Mouse (Mus musculus) kidney, adult 9 months (tissue): ENCODE results near the gene Arhgap9.

Experiments used
- DNase-seq: peaks from one replicate; pipeline ENCODE4 v3.0.0; 2022

Gene Arhgap9

GRCm38 (mm10) chr10:127324495-127324894 is 2.7 kb downstream of the Arhgap9 start:
- DNase-seq, result peak; percentile 68

- DNase-seq, result no peak
These were observed 3.8 kb downstream of the Arhgap9 start for GRCm38 (mm10) chr10:127325454-127326016.

GRCm38 (mm10) chr10:127326017-127326801 is 4.4 kb downstream of the Arhgap9 start:
- DNase-seq, result no peak

GRCm38 (mm10) chr10:127326828-127327227 is 5.1 kb downstream of the Arhgap9 start:
- no peak for DNase-seq

- no peak for DNase-seq
These were observed 5.8 kb downstream of the Arhgap9 start for GRCm38 (mm10) chr10:127327461-127328145.

- DNase-seq, result no peak
These were observed 8.4 kb downstream of the Arhgap9 start for GRCm38 (mm10) chr10:127330212-127330611.

GRCm38 (mm10) chr10:127332211-127332874 is 10.6 kb downstream of the Arhgap9 start:
- DNase-seq, result no peak

- DNase-seq, result no peak
These were observed 11.4 kb downstream of the Arhgap9 start for GRCm38 (mm10) chr10:127333152-127333551.

- no peak for DNase-seq
These were observed 13.5 kb downstream of the Arhgap9 start for GRCm38 (mm10) chr10:127335271-127335670.

- no peak for DNase-seq
These were observed 15.2 kb downstream of the Arhgap9 start for GRCm38 (mm10) chr10:127336952-127337351.

GRCm38 (mm10) chr10:127337536-127338099 is 15.9 kb downstream of the Arhgap9 start:
- DNase-seq, result no peak

GRCm38 (mm10) chr10:127338930-127339682 is 17.3 kb downstream of the Arhgap9 start:
- peak; percentile 94 for DNase-seq

- DNase-seq, result no peak
These were observed 18.2 kb downstream of the Arhgap9 start for GRCm38 (mm10) chr10:127339683-127340576.

GRCm38 (mm10) chr10:127340577-127341359 is 19.0 kb downstream of the Arhgap9 start:
- DNase-seq, result no peak

- no peak for DNase-seq
These were observed 19.6 kb downstream of the Arhgap9 start for GRCm38 (mm10) chr10:127341360-127341690.

- DNase-seq, result peak; percentile 83
These were observed 20.3 kb downstream of the Arhgap9 start, which contains the start of gene Gli1 for GRCm38 (mm10) chr10:127341891-127342639. TSS of gene Gli1 (minus strand) at chr10:127341974.

GRCm38 (mm10) chr10:127343029-127343428 is 21.3 kb downstream of the Arhgap9 start:
- DNase-seq, result no peak

GRCm38 (mm10) chr10:127346173-127346572 is 24.4 kb downstream of the Arhgap9 start:
- DNase-seq, result no peak

GRCm38 (mm10) chr10:127348957-127349356 is 27.2 kb downstream of the Arhgap9 start:
- no peak for DNase-seq

GRCm38 (mm10) chr10:127349810-127350209 is 28.0 kb downstream of the Arhgap9 start:
- no peak for DNase-seq
